Mouse (Mus musculus) kidney, embryonic 16.5 days (tissue): ENCODE data around the gene Cish. TPM values are rescaled to one million over a fixed set of nuclear protein-coding genes. Genes with fewer than 3 reads are reported as not detected.
"Not testable (repeated sequence)": the region's sequence is repeated elsewhere in the genome, so short reads cannot be mapped to it uniquely, and the experiment has no call there.

Experiments used
- ATAC-seq: fragments of 200-750 bp; cut with Nextera tagmentation; 2 replicates; pipeline ENCODE4 v1.8.0; 2017; ENCODE audit warnings: moderate TSS enrichment; ENCODE audit not compliant: low FRiP score, low TSS enrichment
- H3K27ac ChIP-seq: fragments of 300-500 bp; sonication (generic); 2 replicates; pipeline ENCODE4 v1.5.1; 2014; ENCODE audit warnings: low read length
- H3K27me3 ChIP-seq: fragments of 300-500 bp; sonication (generic); 2 replicates; pipeline ENCODE4 v1.6.1; 2014; ENCODE audit warnings: low read length, control low read depth, mixed read lengths; ENCODE audit not compliant: insufficient read depth
- H3K36me3 ChIP-seq: fragments of 300-500 bp; sonication (generic); 2 replicates; pipeline ENCODE4 v1.6.1; 2014; ENCODE audit warnings: low read length, control low read depth, mixed read lengths; ENCODE audit not compliant: insufficient read depth
- H3K4me1 ChIP-seq: fragments of 300-500 bp; sonication (generic); 2 replicates; pipeline ENCODE4 v1.6.1; 2014; ENCODE audit warnings: low read length, control low read depth, mixed read lengths; ENCODE audit not compliant: insufficient read depth
- H3K4me2 ChIP-seq: fragments of 300-500 bp; sonication (generic); replicated peaks from 2 replicates; pipeline ENCODE4 v1.6.1; 2014; ENCODE audit warnings: low read depth, low read length
- H3K4me3 ChIP-seq: fragments of 300-500 bp; sonication (generic); 2 replicates; pipeline ENCODE4 v1.5.1; 2014; ENCODE audit warnings: mild to moderate bottlenecking, low read length
- H3K9ac ChIP-seq: fragments of 300-500 bp; sonication (generic); replicated peaks from 2 replicates; pipeline ENCODE4 v1.6.1; 2014; ENCODE audit warnings: low read length
- H3K9me3 ChIP-seq: fragments of 300-500 bp; sonication (generic); 2 replicates; pipeline ENCODE4 v1.6.1; 2016; ENCODE audit warnings: low read length, control low read depth
- WGBS: fragments of 180-500 bp; shearing (Covaris S2); extraction: QIAGEN DNeasy Blood & Tissue Kit; methylation state at CpG from one replicate; pipeline ENCODE4 v1.1.7; 2014; 5-methylcytosine and 5-hydroxymethylcytosine counted together
- polyA plus RNA-seq: library from polyadenylated mRNA; unstranded; fragments of >200 nt; fragmentation: Nextera tagmentation; extraction: Ambion mirVana; gene quantifications from 2 replicates; pipeline ENCODE4 v1.2.1, GENCODE M21; 2015

The Cish gene
- polyA plus RNA-seq, 1 experiment from 2014 or later: 19.9 TPM

DNA sequence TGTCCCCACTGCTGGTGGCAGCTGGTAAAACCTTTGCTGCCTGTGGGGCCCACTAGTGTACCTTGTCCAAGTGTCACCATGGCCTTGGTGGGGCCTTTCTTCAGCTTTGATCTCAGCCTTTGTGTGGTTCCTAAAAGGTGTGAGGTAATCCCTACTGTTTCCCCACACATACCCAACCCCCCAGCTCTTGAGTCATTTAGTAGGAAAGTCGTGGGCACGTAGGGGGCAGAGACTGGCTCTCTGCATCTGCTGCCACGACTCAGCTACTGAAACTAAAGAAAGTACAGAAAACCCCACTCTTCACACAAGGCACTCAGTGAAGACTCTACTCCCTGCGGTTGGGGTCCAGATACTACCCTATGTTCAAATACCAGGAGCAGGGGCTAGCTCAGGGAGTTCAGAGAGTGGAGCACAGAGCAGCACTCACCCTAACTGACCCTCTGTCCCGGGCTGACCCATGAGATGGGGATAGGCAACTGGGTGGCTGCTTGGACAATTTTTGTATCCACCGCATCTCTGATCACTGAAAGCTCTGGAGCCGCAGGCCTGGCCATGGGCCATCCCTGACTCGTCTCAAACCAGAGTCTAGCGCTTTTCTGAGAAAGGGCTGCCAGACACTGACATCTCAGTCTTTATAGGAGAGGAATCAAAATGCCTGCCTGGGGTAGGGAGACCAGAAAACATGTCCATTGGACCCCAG is 7.4 kb downstream of the Cish start:
- 76% methylated on average over 9 of the region's 9 CpGs for WGBS
- Histone ChIP-seq H3K9ac (no peak overlapping the region), H3K4me2 (no peak overlapping the region), H3K4me1 (peaks cover 32% of the 10 kb centered on the region), H3K4me3 (no peak overlapping the region), H3K36me3 (peaks cover 9% of the 10 kb centered on the region), H3K27ac (no peak overlapping the region), H3K9me3 (no peaks in the 10 kb centered on the region), H3K27me3 (no peaks in the 10 kb centered on the region)
- no peak for ATAC-seq

DNA sequence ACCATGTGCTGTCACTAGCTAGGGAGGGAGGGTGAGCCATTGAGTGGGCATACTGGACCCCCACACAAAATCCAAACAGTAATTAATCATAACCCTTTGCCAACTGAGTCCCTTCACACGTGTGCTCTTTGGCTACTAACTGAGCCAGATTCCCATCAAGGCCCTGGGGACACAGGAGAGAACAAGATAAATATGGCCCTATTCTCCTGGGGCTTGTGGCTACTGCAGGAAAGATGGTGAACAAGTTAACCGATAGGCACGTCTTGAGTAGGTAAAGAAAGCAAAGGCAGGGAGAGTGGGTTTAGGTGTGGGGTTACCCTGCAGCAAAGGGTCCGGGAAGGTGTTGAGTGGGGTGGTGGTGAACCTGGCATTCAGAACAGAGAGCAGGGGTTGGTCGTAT is 8.1 kb downstream of the Cish start:
- H3K9me3 ChIP-seq: no peaks in the 10 kb centered on the region
- H3K9ac ChIP-seq: no peak overlapping the region
- no peak overlapping the region for H3K4me3 ChIP-seq
- peaks cover 38% of the 10 kb centered on the region for H3K4me1 ChIP-seq
- H3K36me3 ChIP-seq: peaks cover 9% of the 10 kb centered on the region
- WGBS: 76% methylated on average over 5 of the region's 5 CpGs
- H3K27ac ChIP-seq: no peak overlapping the region
- ATAC-seq: no peak
- no peaks in the 10 kb centered on the region for H3K27me3 ChIP-seq
- no peak overlapping the region for H3K4me2 ChIP-seq

DNA sequence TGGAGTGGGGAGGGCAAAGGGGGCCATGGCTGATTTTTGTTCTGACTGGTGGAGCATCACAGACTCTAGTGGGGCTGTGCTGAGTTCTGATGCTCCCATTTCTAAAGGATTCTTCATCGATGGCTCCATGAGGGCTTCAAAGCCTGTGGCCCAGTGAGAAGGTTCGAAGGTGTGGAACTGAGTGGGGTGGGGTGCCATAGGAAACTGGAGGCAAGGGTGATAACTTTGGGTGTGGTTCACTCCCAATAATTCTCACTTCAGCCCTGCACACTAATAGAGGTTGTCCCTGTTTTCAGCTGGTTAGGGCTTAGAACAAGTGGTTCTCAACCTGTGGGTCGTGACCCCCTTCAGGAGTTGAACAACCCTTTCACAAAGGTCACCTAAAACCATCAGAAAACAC is 8.6 kb downstream of the Cish start:
- 96% methylated on average over 3 of the region's 3 CpGs for WGBS
- no peak for ATAC-seq
- Histone ChIP-seq H3K4me1 (peaks cover 38% of the 10 kb centered on the region), H3K4me3 (no peak overlapping the region), H3K9ac (no peak overlapping the region), H3K4me2 (no peak overlapping the region), H3K27me3 (no peaks in the 10 kb centered on the region), H3K36me3 (peaks cover 9% of the 10 kb centered on the region), H3K27ac (no peak overlapping the region), H3K9me3 (no peaks in the 10 kb centered on the region)

DNA sequence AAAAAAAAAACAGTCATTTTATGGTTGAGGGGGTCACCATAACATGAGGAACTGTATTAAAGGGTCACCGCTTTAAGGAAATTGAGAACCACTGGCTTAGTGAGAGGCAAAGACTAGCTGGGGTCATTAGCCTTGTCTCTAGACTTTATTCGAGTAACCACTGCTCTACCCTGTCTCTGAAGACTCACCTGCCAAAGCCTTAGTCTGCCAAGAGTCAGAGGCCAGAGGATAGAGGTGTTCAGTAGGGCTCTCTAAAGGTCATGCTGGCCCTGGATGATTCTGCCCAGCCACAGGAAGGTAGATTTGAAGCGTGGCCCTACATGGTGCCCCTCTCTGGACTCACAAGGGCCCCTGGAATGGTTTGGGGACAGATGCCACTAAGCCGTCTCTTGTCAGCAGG is 9.2 kb downstream of the Cish start:
- 71% methylated on average over 4 of the region's 4 CpGs for WGBS
- peak overlapping the region; percentile 92 for H3K27ac ChIP-seq
- H3K4me2 ChIP-seq: no peak overlapping the region
- H3K9me3 ChIP-seq: no peaks in the 10 kb centered on the region
- peaks cover 9% of the 10 kb centered on the region for H3K36me3 ChIP-seq
- no peaks in the 10 kb centered on the region for H3K27me3 ChIP-seq
- no peak for ATAC-seq
- 0 out of 2 replicates have a peak overlapping the region, but pooled peaks have one; percentile 3 for H3K9ac ChIP-seq
- peaks cover 40% of the 10 kb centered on the region for H3K4me1 ChIP-seq
- no peak overlapping the region for H3K4me3 ChIP-seq

DNA sequence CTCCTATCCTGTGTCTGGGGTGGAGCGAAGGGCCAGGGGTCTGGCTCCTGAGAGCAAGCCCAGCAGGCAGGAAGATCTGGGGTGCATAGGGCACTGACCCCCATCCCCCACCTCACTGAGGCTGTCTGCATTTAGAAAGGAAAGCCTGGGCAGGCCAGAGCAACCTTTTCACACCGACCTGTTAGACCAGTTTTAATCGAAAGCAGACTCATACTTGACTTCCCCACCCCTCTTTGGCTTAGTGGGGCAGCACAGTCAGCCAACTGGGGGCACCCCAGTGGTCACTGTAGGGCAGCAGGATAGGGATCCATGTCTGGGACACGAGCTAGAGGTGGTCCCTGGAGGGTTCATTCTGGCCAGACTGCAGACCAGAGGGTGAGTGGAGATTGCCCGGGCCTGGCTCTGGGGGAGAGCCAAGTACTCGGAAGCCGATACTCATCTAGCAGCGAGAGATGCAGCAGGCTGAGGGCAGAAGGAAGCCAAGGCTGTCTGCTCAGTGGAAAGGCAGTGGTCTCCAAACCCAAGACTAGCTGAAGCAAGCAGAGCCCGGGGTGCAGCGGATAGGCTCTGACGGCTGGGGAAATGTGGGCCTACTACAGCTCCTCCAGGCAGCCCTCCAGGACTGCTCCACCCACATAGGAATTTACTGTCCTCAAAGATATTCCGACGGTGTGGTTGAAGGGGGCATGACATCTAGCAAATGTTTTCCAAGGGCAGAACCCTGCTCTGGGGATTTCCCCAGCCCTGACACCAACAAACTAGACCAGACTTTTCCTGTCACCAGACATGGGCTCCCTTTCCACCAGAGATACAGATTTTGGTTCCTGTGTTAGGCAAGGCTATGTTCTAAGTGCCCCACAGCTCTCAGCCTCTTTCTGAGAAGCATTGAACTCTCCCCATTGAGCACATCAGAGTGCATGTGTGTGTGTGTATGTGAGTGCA is 10.0 kb downstream of the Cish start:
- Histone ChIP-seq H3K27ac (peak overlapping the region; percentile 92), H3K36me3 (peaks cover 8% of the 10 kb centered on the region), H3K9ac (peak overlapping the region; percentile 3), H3K27me3 (no peaks in the 10 kb centered on the region), H3K9me3 (no peaks in the 10 kb centered on the region), H3K4me1 (peaks cover 40% of the 10 kb centered on the region), H3K4me3 (no peak overlapping the region), H3K4me2 (no peak overlapping the region)
- no peak for ATAC-seq
- 51% methylated on average over 13 of the region's 13 CpGs for WGBS

DNA sequence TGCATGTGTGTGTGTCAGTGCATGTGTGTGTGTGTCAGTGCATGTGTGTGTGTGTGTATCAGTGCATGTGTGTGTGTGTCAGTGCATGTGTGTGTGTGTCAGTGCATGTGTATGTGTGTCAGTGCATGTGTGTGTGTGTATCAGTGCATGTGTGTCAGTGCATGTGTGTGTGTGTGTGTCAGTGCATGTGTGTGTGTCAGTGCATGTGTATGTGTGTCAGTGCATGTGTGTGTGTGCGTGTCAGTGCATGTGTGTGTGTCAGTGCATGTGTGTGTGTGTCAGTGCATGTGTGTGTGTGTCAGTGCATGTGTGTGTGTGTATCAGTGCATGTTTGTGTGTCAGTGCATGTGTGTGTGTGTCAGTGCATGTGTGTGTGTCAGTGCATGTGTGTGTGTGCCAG is 10.8 kb downstream of the Cish start:
- not testable (repeated sequence) for H3K4me3 ChIP-seq, H3K9me3 ChIP-seq, H3K36me3 ChIP-seq, H3K9ac ChIP-seq, H3K4me2 ChIP-seq, H3K27me3 ChIP-seq, ATAC-seq
- Histone ChIP-seq H3K27ac (peak overlapping the region; percentile 91; the same call in 1 of the 2 replicates), H3K4me1 (peaks cover 40% of the 10 kb centered on the region)
- 94% methylated on average over 1 of the region's 1 CpGs for WGBS

DNA sequence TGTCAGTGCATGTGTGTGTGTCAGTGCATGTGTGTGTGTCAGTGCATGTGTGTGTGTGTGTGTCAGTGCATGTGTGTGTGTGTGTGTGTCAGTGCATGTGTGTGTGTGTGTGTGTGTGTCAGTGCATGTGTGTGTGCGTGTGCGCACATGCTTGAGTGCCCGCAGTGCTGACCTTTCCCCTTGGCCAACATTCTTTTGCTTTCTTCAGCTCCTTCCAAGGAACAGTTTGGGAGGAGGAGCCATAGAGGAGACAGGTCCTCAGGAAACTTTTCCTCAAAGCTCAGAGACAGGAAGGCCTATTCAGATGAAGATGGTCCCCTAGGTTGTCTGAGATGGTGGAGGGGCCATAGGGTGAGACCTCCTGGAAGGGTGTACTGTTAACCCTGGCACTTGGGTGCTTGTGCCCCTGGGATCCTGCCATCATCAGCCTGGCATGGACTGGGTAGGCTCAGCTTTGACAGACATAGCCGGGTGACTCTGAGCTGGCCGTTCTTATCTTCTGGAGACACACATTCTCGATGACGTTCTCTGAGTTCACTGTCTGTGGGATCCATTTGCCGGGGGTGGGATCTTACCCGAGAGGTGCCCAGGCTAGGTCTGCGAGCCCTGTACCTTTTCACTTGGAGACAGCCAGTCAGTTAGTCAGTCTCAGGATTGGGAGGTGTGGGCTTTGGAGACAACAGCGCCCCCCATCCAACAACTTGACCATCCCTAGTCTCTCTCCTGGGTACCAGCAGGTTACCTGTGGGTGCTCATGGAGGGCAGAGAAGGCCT is 11.5 kb downstream of the Cish start:
- WGBS: 68% methylated on average over 11 of the region's 11 CpGs
- no peaks in the 10 kb centered on the region for H3K36me3 ChIP-seq
- H3K9me3 ChIP-seq: no peaks in the 10 kb centered on the region
- H3K4me1 ChIP-seq: peaks cover 40% of the 10 kb centered on the region
- H3K27me3 ChIP-seq: no peaks in the 10 kb centered on the region
- H3K9ac ChIP-seq: 0 out of 2 replicates have a peak overlapping the region, but pooled peaks have one; percentile 44
- ATAC-seq: peak; percentile 31
- peak overlapping the region; percentile 91 for H3K27ac ChIP-seq
- H3K4me3 ChIP-seq: no peak overlapping the region
- H3K4me2 ChIP-seq: peak overlapping the region; percentile 28; the same call in 1 of the 2 replicates

DNA sequence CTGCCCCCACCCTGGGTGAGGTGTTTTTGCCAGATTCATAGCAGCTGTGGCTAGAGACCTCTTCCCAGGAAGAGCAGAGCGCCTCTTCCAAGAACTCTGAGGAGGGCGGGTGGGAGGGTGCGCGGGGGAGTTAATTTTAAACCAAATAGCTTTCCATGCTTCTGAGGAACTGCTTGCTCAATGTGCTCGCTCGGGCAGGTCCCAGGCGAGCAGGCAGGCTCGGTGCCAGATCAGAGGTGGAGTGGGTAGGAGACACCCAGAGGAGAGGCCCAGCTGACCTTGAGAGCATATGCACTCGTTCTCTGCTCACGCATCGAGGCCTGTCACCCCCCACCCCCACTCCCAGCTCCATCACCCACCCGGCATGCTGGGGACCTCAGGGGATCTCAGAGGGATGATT is 12.1 kb downstream of the Cish start:
- ATAC-seq: peak; percentile 89
- no peaks in the 10 kb centered on the region for H3K36me3 ChIP-seq
- no peak overlapping the region for H3K4me3 ChIP-seq
- H3K9ac ChIP-seq: no peak overlapping the region
- H3K9me3 ChIP-seq: no peaks in the 10 kb centered on the region
- 10% methylated on average over 12 of the region's 12 CpGs for WGBS
- no peaks in the 10 kb centered on the region for H3K27me3 ChIP-seq
- peak overlapping the region; percentile 91 for H3K27ac ChIP-seq
- H3K4me2 ChIP-seq: peak overlapping the region; percentile 28; the same call in 1 of the 2 replicates
- H3K4me1 ChIP-seq: peaks cover 40% of the 10 kb centered on the region

DNA sequence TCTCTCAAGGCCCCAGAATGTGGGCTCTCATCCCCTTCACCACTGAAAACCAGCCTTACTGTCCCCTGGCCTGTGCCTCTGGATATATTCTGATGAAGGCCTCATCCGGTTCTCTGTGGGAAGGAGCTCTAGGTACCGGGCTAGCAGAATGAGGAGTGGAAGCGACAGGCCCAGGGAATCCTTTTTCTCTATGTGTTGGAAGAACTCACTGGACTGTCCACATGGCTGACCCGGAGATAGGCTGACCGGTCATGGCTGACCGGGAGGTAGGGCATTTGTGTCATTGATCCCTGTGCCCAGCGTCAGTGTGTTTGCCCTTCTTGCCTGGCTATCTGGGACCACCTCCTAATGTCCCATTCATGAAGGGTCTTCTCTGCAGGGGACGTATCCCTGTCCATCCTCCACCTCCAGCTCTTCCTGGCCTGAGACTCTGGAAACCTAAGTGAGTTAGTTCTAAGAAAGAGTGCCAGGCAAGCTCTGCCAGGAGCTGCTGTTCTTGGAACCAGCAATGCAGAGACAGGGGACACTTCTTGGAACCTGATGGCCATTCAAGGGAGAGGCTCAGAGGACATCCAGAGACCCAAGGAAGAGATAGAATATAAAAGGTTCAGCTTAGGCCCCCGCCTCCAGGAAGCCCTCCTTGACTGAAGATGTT is 12.6 kb downstream of the Cish start:
- peak overlapping the region; percentile 91 for H3K27ac ChIP-seq
- ATAC-seq: peak; percentile 25
- peak overlapping the region; percentile 9; the same call in 1 of the 2 replicates for H3K9ac ChIP-seq
- H3K4me2 ChIP-seq: no peak overlapping the region
- no peaks in the 10 kb centered on the region for H3K36me3 ChIP-seq
- peaks cover 43% of the 10 kb centered on the region for H3K4me1 ChIP-seq
- H3K4me3 ChIP-seq: no peak overlapping the region
- no peaks in the 10 kb centered on the region for H3K27me3 ChIP-seq
- WGBS: 63% methylated on average over 9 of the region's 9 CpGs
- H3K9me3 ChIP-seq: no peaks in the 10 kb centered on the region
